Mouse (Mus musculus) bone marrow macrophage, adult 2 months (primary cell): ENCODE measurements around the gene Pomgnt2.

Experiments
- CTCF ChIP-seq: IDR thresholded peaks from 2 replicates; pipeline ENCODE4 v1.5.1; 2012; ENCODE audit warnings: low read depth, mild to moderate bottlenecking, low read length, moderate library complexity
- POLR2A ChIP-seq: IDR thresholded peaks from 2 replicates; pipeline ENCODE4 v1.6.1; 2012; ENCODE audit warnings: mild to moderate bottlenecking, low read depth, low read length, borderline replicate concordance

- TF ChIP-seq POLR2A, result no peak
- no peak for TF ChIP-seq CTCF
These were observed 14.2 kb downstream of the Pomgnt2 start for GRCm38 (mm10) chr9:121982665-121983064.
